Mouse (Mus musculus) midbrain, embryonic 15.5 days (tissue): ENCODE results near the gene Cap2. TPM values are rescaled to one million over a fixed set of nuclear protein-coding genes. Genes with fewer than 3 reads are reported as not detected.

Experiments used
- ATAC-seq: fragments of 200-750 bp; cut with Nextera tagmentation; replicated peaks from 2 replicates; pipeline ENCODE4 v1.8.0; 2017; ENCODE audit warnings: moderate TSS enrichment
- H3K27ac ChIP-seq: fragments of 300-500 bp; sonication (generic); 2 replicates; pipeline ENCODE4 v1.5.1; 2015; ENCODE audit warnings: mild to moderate bottlenecking, inconsistent platforms
- H3K27me3 ChIP-seq: fragments of 300-500 bp; sonication (generic); replicated peaks from 2 replicates; pipeline ENCODE4 v1.6.1; 2015; ENCODE audit warnings: inconsistent platforms
- H3K36me3 ChIP-seq: fragments of 300-500 bp; sonication (generic); replicated peaks from 2 replicates; pipeline ENCODE4 v1.6.1; 2015; ENCODE audit warnings: inconsistent platforms
- H3K4me1 ChIP-seq: fragments of 300-500 bp; sonication (generic); 2 replicates; pipeline ENCODE4 v1.6.1; 2015; ENCODE audit warnings: inconsistent platforms
- H3K4me2 ChIP-seq: fragments of 300-500 bp; sonication (generic); 2 replicates; pipeline ENCODE4 v1.6.1; 2015; ENCODE audit warnings: inconsistent platforms, mild to moderate bottlenecking, moderate library complexity
- H3K4me3 ChIP-seq: fragments of 300-500 bp; sonication (generic); 2 replicates; pipeline ENCODE4 v1.5.1; 2015; ENCODE audit warnings: mild to moderate bottlenecking, inconsistent platforms
- H3K9ac ChIP-seq: fragments of 300-500 bp; sonication (generic); 2 replicates; pipeline ENCODE4 v1.6.1; 2015; ENCODE audit warnings: mild to moderate bottlenecking, inconsistent platforms
- H3K9me3 ChIP-seq: fragments of 300-500 bp; sonication (generic); 2 replicates; pipeline ENCODE4 v1.6.1; 2016; ENCODE audit warnings: inconsistent platforms
- WGBS: fragments of 180-500 bp; shearing (Covaris S2); methylation state at CpG from one replicate; pipeline ENCODE4 v1.1.7; 2015; ENCODE audit warnings: mixed read lengths; 5-methylcytosine and 5-hydroxymethylcytosine counted together
- polyA plus RNA-seq: library from polyadenylated mRNA; unstranded; fragments of >200 nt; fragmentation: Nextera tagmentation; extraction: Ambion mirVana; gene quantifications from 2 replicates; pipeline ENCODE4 v1.2.1, GENCODE M21; 2015

Cap2 gene
- polyA plus RNA-seq, 1 experiment from 2014 or later = 12.4 TPM

DNA sequence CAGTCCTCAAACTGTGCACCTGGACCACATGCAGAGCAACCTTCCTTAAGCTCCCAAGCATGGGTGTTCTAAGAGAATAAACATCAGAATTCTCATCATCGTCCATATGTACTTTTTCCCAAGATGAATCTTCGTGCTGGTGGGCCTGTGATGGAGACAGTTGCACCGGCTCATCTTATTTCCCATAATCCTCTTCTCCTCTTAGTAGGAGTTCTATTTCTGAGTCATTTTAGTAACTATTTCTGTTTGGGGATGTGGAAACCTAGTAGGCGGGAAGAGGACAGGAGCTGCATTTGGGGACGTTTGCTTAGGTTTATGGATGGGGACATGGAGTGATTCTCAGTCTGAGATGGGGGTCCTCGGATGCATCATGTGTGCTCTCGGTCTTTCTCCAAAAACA is 8.8 kb downstream of the Cap2 start:
- 92% methylated on average over 7 of the region's 7 CpGs for WGBS
- Histone ChIP-seq H3K27me3 (no peaks in the 10 kb centered on the region), H3K27ac (no peak overlapping the region), H3K36me3 (no peaks in the 10 kb centered on the region), H3K4me2 (no peak overlapping the region), H3K4me3 (no peak overlapping the region), H3K9me3 (no peaks in the 10 kb centered on the region), H3K4me1 (no peaks in the 10 kb centered on the region), H3K9ac (no peak overlapping the region)
- ATAC-seq = no peak

GRCm38 (mm10) chr13:46514484-46514883 is 12.8 kb downstream of the Cap2 start:
- no peak for ATAC-seq
- no peak overlapping the region for H3K27ac ChIP-seq

DNA sequence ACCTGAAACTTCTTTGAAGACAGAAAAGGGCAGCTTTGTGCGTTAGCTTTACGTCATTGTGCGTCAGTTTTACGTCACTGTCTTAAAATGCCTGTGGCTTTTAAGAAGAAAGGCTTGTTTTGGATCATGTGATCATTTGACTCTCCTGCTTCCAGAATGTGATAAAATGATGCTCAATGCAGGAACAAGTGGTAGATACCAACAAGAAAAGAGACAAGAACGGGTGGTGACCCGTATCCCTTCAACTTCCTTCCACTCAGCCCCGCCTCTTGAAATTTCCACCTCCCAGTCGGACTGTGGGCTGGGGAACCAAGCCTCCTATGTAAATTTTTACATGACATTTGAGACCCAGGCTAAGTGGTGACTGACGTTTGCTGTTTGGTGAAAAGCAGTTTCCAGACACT is 13.5 kb downstream of the Cap2 start:
- Histone ChIP-seq H3K9ac (no peak overlapping the region), H3K27me3 (no peaks in the 10 kb centered on the region), H3K4me1 (no peaks in the 10 kb centered on the region), H3K36me3 (no peaks in the 10 kb centered on the region), H3K27ac (no peak overlapping the region), H3K4me2 (no peak overlapping the region), H3K9me3 (no peaks in the 10 kb centered on the region), H3K4me3 (no peak overlapping the region)
- no peak for ATAC-seq
- 87% methylated on average over 9 of the region's 9 CpGs for WGBS

More at GRCm38 (mm10) chr13:46514484-46514883, 12.8 kb downstream of the Cap2 start:
- no peak overlapping the region for H3K9ac ChIP-seq
- no peak overlapping the region for H3K4me3 ChIP-seq
- 93% methylated on average over 10 of the region's 10 CpGs for WGBS
- no peaks in the 10 kb centered on the region for H3K4me1 ChIP-seq
- no peak overlapping the region for H3K4me2 ChIP-seq
- H3K27me3 ChIP-seq = no peaks in the 10 kb centered on the region
- no peaks in the 10 kb centered on the region for H3K9me3 ChIP-seq
- H3K36me3 ChIP-seq = no peaks in the 10 kb centered on the region

DNA sequence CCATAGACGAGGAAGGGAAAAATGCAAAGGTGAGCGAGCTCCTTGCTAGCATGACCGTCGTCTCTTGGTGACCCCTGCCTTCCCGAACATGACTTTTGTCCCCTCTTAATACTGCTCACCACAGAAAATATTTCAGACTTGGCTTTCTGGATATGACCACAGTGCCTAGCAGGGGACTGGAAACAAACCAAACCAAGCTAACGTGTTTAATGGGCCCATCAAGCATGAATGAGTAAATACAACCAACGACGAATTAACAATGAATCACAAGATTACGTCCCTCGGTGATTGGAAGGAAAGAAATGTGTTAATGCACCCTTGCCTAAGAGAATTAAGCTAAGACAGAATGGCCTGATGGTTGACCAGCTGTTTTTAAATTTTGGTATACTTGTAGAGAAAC is 13.9 kb downstream of the Cap2 start:
- H3K4me1 ChIP-seq = no peaks in the 10 kb centered on the region
- ATAC-seq = no peak
- H3K9me3 ChIP-seq = no peaks in the 10 kb centered on the region
- no peak overlapping the region for H3K4me2 ChIP-seq
- WGBS = 72% methylated on average over 10 of the region's 10 CpGs
- no peak overlapping the region for H3K27ac ChIP-seq
- no peak overlapping the region for H3K4me3 ChIP-seq
- H3K36me3 ChIP-seq = no peaks in the 10 kb centered on the region
- H3K9ac ChIP-seq = no peak overlapping the region
- H3K27me3 ChIP-seq = no peaks in the 10 kb centered on the region

- Histone ChIP-seq H3K4me2 (no peak overlapping the region), H3K4me3 (no peak overlapping the region), H3K27me3 (no peaks in the 10 kb centered on the region), H3K27ac (no peak overlapping the region), H3K36me3 (no peaks in the 10 kb centered on the region), H3K9ac (no peak overlapping the region), H3K4me1 (no peaks in the 10 kb centered on the region), H3K9me3 (no peaks in the 10 kb centered on the region)
- ATAC-seq = no peak
- WGBS = 86% methylated on average over 7 of the region's 7 CpGs
These were observed 14.5 kb downstream of the Cap2 start for GRCm38 (mm10) chr13:46516183-46516582.

DNA sequence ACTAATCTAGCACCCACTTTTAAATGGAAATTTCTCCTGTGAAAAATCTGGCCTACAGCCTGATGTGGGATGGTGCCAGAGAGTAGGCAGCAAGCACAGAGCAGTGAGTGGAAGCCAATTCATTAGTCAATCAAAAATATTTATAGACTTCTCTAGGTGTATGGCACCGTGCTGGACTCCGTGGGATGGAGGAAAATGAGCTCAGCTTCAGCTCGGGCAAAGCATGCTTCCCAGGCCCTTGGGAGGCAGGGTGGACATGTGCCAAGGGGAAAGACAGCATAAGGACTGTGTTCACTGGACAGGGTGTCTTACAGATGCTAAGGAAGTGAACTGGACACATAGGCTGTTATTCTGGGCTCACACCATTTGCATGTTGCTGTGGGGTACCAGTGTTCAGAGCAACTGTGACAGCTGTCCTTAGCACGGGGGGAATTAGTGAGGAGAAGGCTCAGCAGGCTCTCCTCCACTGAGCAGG is 15.6 kb downstream of the Cap2 start:
- 51% methylated on average over 4 of the region's 4 CpGs for WGBS
- no peak for ATAC-seq
- no peak overlapping the region for H3K27ac ChIP-seq
- no peaks in the 10 kb centered on the region for H3K4me1 ChIP-seq
- H3K9ac ChIP-seq = no peak overlapping the region
- no peaks in the 10 kb centered on the region for H3K9me3 ChIP-seq
- no peaks in the 10 kb centered on the region for H3K36me3 ChIP-seq
- H3K4me2 ChIP-seq = no peak overlapping the region
- H3K27me3 ChIP-seq = no peaks in the 10 kb centered on the region
- no peak overlapping the region for H3K4me3 ChIP-seq

GRCm38 (mm10) chr13:46521482-46521881 is 19.8 kb downstream of the Cap2 start:
- Histone ChIP-seq H3K9me3 (no peaks in the 10 kb centered on the region), H3K27ac (no peak overlapping the region), H3K4me2 (no peak overlapping the region), H3K9ac (no peak overlapping the region), H3K4me1 (0 out of 2 replicates have a peak, but pooled peaks cover 4% of the 10 kb centered on the region), H3K27me3 (no peaks in the 10 kb centered on the region), H3K36me3 (no peaks in the 10 kb centered on the region), H3K4me3 (no peak overlapping the region)
- 85% methylated on average over 1 of the region's 1 CpGs for WGBS
- ATAC-seq = no peak

DNA sequence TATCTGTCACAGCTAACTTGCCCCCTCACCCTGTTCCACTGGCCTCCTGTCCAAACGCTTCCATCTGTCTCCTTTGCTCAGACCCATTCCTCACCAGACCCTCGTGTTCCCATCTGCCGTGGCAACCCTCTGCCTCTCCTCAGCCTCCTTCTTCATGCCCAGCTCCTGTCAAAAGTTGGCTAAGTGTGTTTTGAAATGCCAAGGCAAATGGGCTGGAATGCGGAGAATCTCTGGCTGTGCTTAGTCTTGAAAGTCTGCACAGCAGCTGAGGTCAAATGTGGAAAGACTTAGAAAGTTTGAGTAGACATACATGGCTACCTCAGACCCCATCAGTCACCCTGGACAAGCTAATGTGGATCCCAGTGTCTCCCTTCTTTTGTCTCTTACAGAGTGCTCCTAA is 21.1 kb downstream of the Cap2 start:
- H3K9ac ChIP-seq = no peak overlapping the region

DNA sequence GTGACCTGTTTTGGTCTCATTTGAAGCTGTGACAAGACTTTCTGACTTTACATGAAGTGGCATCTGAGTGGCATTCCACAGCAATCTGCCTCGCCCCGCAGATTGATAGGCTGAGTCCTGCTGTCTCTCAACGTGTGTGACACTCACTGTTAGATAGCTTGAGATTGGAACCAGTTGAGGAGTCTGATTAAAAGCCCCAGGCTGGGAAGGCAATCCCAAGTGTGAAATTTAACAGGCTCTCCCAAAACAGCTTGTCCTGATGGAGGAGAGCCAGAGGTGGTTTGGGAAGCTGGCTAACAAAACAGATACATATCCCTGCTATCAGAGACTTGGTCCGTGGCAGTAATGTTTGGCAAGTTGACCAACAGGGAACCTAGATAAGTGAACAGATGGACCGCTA is 21.6 kb downstream of the Cap2 start:
- H3K4me1 ChIP-seq = 0 out of 2 replicates have a peak, but pooled peaks cover 4% of the 10 kb centered on the region
- H3K9ac ChIP-seq = no peak overlapping the region
- H3K4me3 ChIP-seq = no peak overlapping the region
- H3K4me2 ChIP-seq = no peak overlapping the region
- H3K27ac ChIP-seq = no peak overlapping the region
- no peak for ATAC-seq
- H3K9me3 ChIP-seq = no peaks in the 10 kb centered on the region
- H3K27me3 ChIP-seq = no peaks in the 10 kb centered on the region
- WGBS = 60% methylated on average over 5 of the region's 5 CpGs
- H3K36me3 ChIP-seq = no peaks in the 10 kb centered on the region

More for the DNA sequence above, 21.1 kb downstream of the Cap2 start:
- Histone ChIP-seq H3K36me3 (no peaks in the 10 kb centered on the region), H3K4me2 (no peak overlapping the region), H3K4me3 (no peak overlapping the region), H3K27ac (no peak overlapping the region), H3K9me3 (no peaks in the 10 kb centered on the region), H3K4me1 (0 out of 2 replicates have a peak, but pooled peaks cover 4% of the 10 kb centered on the region), H3K27me3 (no peaks in the 10 kb centered on the region)
- no peak for ATAC-seq
- 79% methylated on average over 4 of the region's 4 CpGs for WGBS

- no peak overlapping the region for H3K4me2 ChIP-seq
- H3K9ac ChIP-seq = no peak overlapping the region
- H3K36me3 ChIP-seq = no peaks in the 10 kb centered on the region
- no peaks in the 10 kb centered on the region for H3K27me3 ChIP-seq
- 66% methylated on average over 12 of the region's 12 CpGs for WGBS
- no peak overlapping the region for H3K27ac ChIP-seq
- no peaks in the 10 kb centered on the region for H3K9me3 ChIP-seq
- ATAC-seq = no peak
- no peak overlapping the region for H3K4me3 ChIP-seq
- 0 out of 2 replicates have a peak, but pooled peaks cover 4% of the 10 kb centered on the region for H3K4me1 ChIP-seq
These were observed 22.1 kb downstream of the Cap2 start for GRCm38 (mm10) chr13:46523712-46524111.

GRCm38 (mm10) chr13:46525295-46526255 is 23.9 kb downstream of the Cap2 start:
- Histone ChIP-seq H3K4me3 (no peak overlapping the region), H3K4me2 (no peak overlapping the region), H3K27me3 (no peaks in the 10 kb centered on the region), H3K9me3 (no peaks in the 10 kb centered on the region), H3K9ac (no peak overlapping the region), H3K4me1 (0 out of 2 replicates have a peak, but pooled peaks cover 4% of the 10 kb centered on the region), H3K27ac (no peak overlapping the region), H3K36me3 (no peaks in the 10 kb centered on the region)
- WGBS = 88% methylated on average over 18 of the region's 18 CpGs
- no peak for ATAC-seq

DNA sequence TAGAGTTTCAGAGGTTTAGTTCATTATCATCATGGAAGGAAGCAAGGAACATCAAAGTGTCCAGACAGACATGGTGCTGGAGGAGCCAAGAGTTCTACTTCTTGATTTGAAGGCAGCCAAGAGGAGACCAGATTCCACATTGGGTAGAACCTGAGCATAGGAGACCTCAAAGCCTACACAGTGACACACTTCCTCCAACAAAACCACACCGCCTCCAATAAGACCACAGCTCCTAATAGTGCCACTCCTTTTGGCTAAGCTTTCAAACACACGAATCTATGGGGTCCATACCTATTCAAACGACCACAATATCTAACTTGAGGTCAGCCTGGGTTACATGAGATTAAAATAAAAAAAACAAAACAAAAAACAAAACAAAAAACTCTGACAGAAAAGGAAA is 25.0 kb downstream of the Cap2 start:
- WGBS = 86% methylated on average over 3 of the region's 3 CpGs
- H3K9me3 ChIP-seq = no peaks in the 10 kb centered on the region
- H3K4me2 ChIP-seq = no peak overlapping the region

More for the DNA sequence above, 25.0 kb downstream of the Cap2 start:
- H3K9ac ChIP-seq = no peak overlapping the region
- no peak for ATAC-seq
- H3K27me3 ChIP-seq = no peaks in the 10 kb centered on the region; the same call in 1 of the 2 replicates
- H3K4me1 ChIP-seq = 0 out of 2 replicates have a peak, but pooled peaks cover 4% of the 10 kb centered on the region
- no peaks in the 10 kb centered on the region for H3K36me3 ChIP-seq
- H3K4me3 ChIP-seq = no peak overlapping the region
- H3K27ac ChIP-seq = no peak overlapping the region
